Mouse (Mus musculus) forebrain, embryonic 14.5 days (tissue): Measurements from ENCODE around the gene Klf4. TPM values are rescaled to one million over a fixed set of nuclear protein-coding genes. Genes with fewer than 3 reads are reported as not detected.

Experiments used
- ATAC-seq: fragments of 200-750 bp; cut with Nextera tagmentation; 2 replicates; pipeline ENCODE4 v1.8.0; 2017; ENCODE audit warnings: mild to moderate bottlenecking, moderate library complexity
- DNase-seq: peaks from one replicate; pipeline ENCODE4 v3.0.0-alpha.2; 2015; ENCODE audit warnings: low spot score
- H3K27ac ChIP-seq: fragments of 300-500 bp; sonication (generic); 2 replicates; pipeline ENCODE4 v1.5.1; 2014; ENCODE audit warnings: low read depth, mild to moderate bottlenecking, control low read depth, low read length, moderate library complexity
- H3K27me3 ChIP-seq: fragments of 300-500 bp; sonication (generic); replicated peaks from 2 replicates; pipeline ENCODE4 v1.6.1; 2014; ENCODE audit warnings: low read length, control low read depth, mixed read lengths; ENCODE audit not compliant: control insufficient read depth, insufficient read depth
- H3K36me3 ChIP-seq: fragments of 300-500 bp; sonication (generic); 2 replicates; pipeline ENCODE4 v1.6.1; 2014; ENCODE audit warnings: low read length, control low read depth; ENCODE audit not compliant: control insufficient read depth, insufficient read depth
- H3K4me1 ChIP-seq: fragments of 300-500 bp; sonication (generic); 2 replicates; pipeline ENCODE4 v1.6.1; 2014; ENCODE audit warnings: antibody characterized with exemption, low read length, control low read depth; ENCODE audit not compliant: control insufficient read depth, insufficient read depth
- H3K4me2 ChIP-seq: fragments of 300-500 bp; sonication (generic); 2 replicates; pipeline ENCODE4 v1.6.1; 2014; ENCODE audit warnings: mild to moderate bottlenecking, control low read depth, low read length
- H3K4me3 ChIP-seq: fragments of 300-500 bp; sonication (generic); 2 replicates; pipeline ENCODE4 v1.5.1; 2014; ENCODE audit warnings: low read depth, low read length, control low read depth
- H3K9ac ChIP-seq: fragments of 300-500 bp; sonication (generic); 2 replicates; pipeline ENCODE4 v1.6.1; 2014; ENCODE audit warnings: mild to moderate bottlenecking, low read length, control low read depth, moderate library complexity
- H3K9me3 ChIP-seq: fragments of 300-500 bp; sonication (generic); replicated peaks from 2 replicates; pipeline ENCODE4 v1.6.1; 2016; ENCODE audit warnings: low read length, control low read depth, mixed read lengths; ENCODE audit not compliant: control insufficient read depth
- WGBS: fragments of 180-500 bp; shearing (Covaris S2); extraction: QIAGEN DNeasy Blood & Tissue Kit; methylation state at CpG from one replicate; pipeline ENCODE4 v1.1.7; 2014; 5-methylcytosine and 5-hydroxymethylcytosine counted together
- polyA plus RNA-seq: library from polyadenylated mRNA; unstranded; fragments of >200 nt; fragmentation: Nextera tagmentation; extraction: Ambion mirVana; gene quantifications from 2 replicates; pipeline ENCODE4 v1.2.1, GENCODE M21; 2014

The Klf4 gene
- 1.3 and 1.9 TPM in 2 replicates for polyA plus RNA-seq

- Histone ChIP-seq H3K27me3 (peaks cover 17% of the 10 kb centered on the region), H3K9ac (peak within 1 kb of the TSS; percentile 77), H3K4me1 (peaks cover 14% of the 10 kb centered on the region), H3K4me2 (peak within 1 kb of the TSS; percentile 94), H3K4me3 (peak within 1 kb of the TSS; percentile 56), H3K27ac (peak within 1 kb of the TSS; percentile 84), H3K36me3 (no peaks in the 10 kb centered on the region), H3K9me3 (no peaks in the 10 kb centered on the region)
- peak; percentile 93 for ATAC-seq
- 1% methylated on average over 63 of the region's 99 CpGs for WGBS
- DNase-seq = peak; percentile 96
Measured at GRCm38 (mm10) chr4:55532407-55533195, at the start of gene Klf4. Gene Klf4, minus strand, starts transcription at chr4:55532466.

GRCm38 (mm10) chr4:55571432-55571831 lies 39.2 kb upstream of the Klf4 start:
- 0 out of 2 replicates have a peak, but pooled peaks cover 5% of the 10 kb centered on the region for H3K4me1 ChIP-seq
- no peak overlapping the region for H3K9ac ChIP-seq
- H3K4me2 ChIP-seq = no peak overlapping the region
- H3K27ac ChIP-seq = no peak overlapping the region
- 96% methylated on average over 2 of the region's 2 CpGs for WGBS
- no peaks in the 10 kb centered on the region for H3K36me3 ChIP-seq
- DNase-seq (no peak), ATAC-seq (no peak)
- no peak overlapping the region for H3K4me3 ChIP-seq
- H3K27me3 ChIP-seq = no peaks in the 10 kb centered on the region
- no peaks in the 10 kb centered on the region for H3K9me3 ChIP-seq

- DNase-seq = peak; percentile 4
- H3K27me3 ChIP-seq = no peaks in the 10 kb centered on the region
- no peak overlapping the region for H3K9ac ChIP-seq
- WGBS = 32% methylated on average over 9 of the region's 9 CpGs
- H3K27ac ChIP-seq = no peak overlapping the region
- H3K4me3 ChIP-seq = no peak overlapping the region
- H3K9me3 ChIP-seq = no peaks in the 10 kb centered on the region
- 0 out of 2 replicates have a peak, but pooled peaks cover 5% of the 10 kb centered on the region for H3K4me1 ChIP-seq
- no peak for ATAC-seq
- H3K4me2 ChIP-seq = no peak overlapping the region
- no peaks in the 10 kb centered on the region for H3K36me3 ChIP-seq
Measured at GRCm38 (mm10) chr4:55567986-55568385, 35.7 kb upstream of the Klf4 start.

- no peaks in the 10 kb centered on the region for H3K27me3 ChIP-seq
- no peaks in the 10 kb centered on the region for H3K36me3 ChIP-seq
- WGBS = 60% methylated on average over 5 of the region's 5 CpGs
- ATAC-seq (no peak), DNase-seq (peak; percentile 19)
- no peak overlapping the region for H3K4me2 ChIP-seq
- no peak overlapping the region for H3K4me3 ChIP-seq
- no peak overlapping the region for H3K27ac ChIP-seq
- H3K9ac ChIP-seq = no peak overlapping the region
- H3K4me1 ChIP-seq = 0 out of 2 replicates have a peak, but pooled peaks cover 5% of the 10 kb centered on the region
- no peaks in the 10 kb centered on the region for H3K9me3 ChIP-seq
Measured at GRCm38 (mm10) chr4:55567575-55567974, 35.3 kb upstream of the Klf4 start.

- ATAC-seq (no peak), DNase-seq (no peak)
- 88% methylated on average over 2 of the region's 2 CpGs for WGBS
- no peak overlapping the region for H3K4me2 ChIP-seq
- no peaks in the 10 kb centered on the region for H3K27me3 ChIP-seq
- H3K4me1 ChIP-seq = 0 out of 2 replicates have a peak, but pooled peaks cover 5% of the 10 kb centered on the region
- no peak overlapping the region for H3K27ac ChIP-seq
- no peaks in the 10 kb centered on the region for H3K36me3 ChIP-seq
- no peak overlapping the region for H3K4me3 ChIP-seq
- H3K9ac ChIP-seq = no peak overlapping the region
- no peaks in the 10 kb centered on the region for H3K9me3 ChIP-seq
Measured at GRCm38 (mm10) chr4:55564317-55564716, 32.1 kb upstream of the Klf4 start.

- no peak for ATAC-seq
- H3K27me3 ChIP-seq = no peaks in the 10 kb centered on the region
- no peak overlapping the region for H3K4me3 ChIP-seq
- H3K9me3 ChIP-seq = no peaks in the 10 kb centered on the region
- DNase-seq = peak; percentile 46
- no peak overlapping the region for H3K27ac ChIP-seq
- H3K4me1 ChIP-seq = 0 out of 2 replicates have a peak, but pooled peaks cover 4% of the 10 kb centered on the region
- WGBS = 78% methylated on average over 8 of the region's 8 CpGs
- H3K4me2 ChIP-seq = no peak overlapping the region
- H3K36me3 ChIP-seq = no peaks in the 10 kb centered on the region
- no peak overlapping the region for H3K9ac ChIP-seq
Measured at GRCm38 (mm10) chr4:55563050-55563449, 30.8 kb upstream of the Klf4 start.

GRCm38 (mm10) chr4:55562062-55562461 lies 29.8 kb upstream of the Klf4 start:
- DNase-seq = peak; percentile 72
- Histone ChIP-seq H3K4me3 (no peak overlapping the region), H3K27ac (no peak overlapping the region), H3K4me2 (no peak overlapping the region), H3K27me3 (no peaks in the 10 kb centered on the region), H3K4me1 (no peaks in the 10 kb centered on the region), H3K36me3 (no peaks in the 10 kb centered on the region), H3K9me3 (no peaks in the 10 kb centered on the region), H3K9ac (no peak overlapping the region)
- ATAC-seq = peak; percentile 40; the same call in 1 of the 2 replicates
- WGBS = 46% methylated on average over 3 of the region's 3 CpGs

- peaks cover 5% of the 10 kb centered on the region; the same call in 1 of the 2 replicates for H3K4me1 ChIP-seq
- WGBS = 29% methylated on average over 12 of the region's 12 CpGs
- ATAC-seq = peak; percentile 40; the same call in 1 of the 2 replicates
- H3K36me3 ChIP-seq = no peaks in the 10 kb centered on the region
- no peak overlapping the region for H3K4me3 ChIP-seq
- no peak overlapping the region for H3K27ac ChIP-seq
- peak; percentile 22 for DNase-seq
- no peak overlapping the region for H3K9ac ChIP-seq
- H3K9me3 ChIP-seq = no peaks in the 10 kb centered on the region
- H3K27me3 ChIP-seq = no peaks in the 10 kb centered on the region
- no peak overlapping the region for H3K4me2 ChIP-seq
Measured at GRCm38 (mm10) chr4:55546869-55547268, 14.6 kb upstream of the Klf4 start.

- Histone ChIP-seq H3K4me2 (no peak overlapping the region), H3K4me1 (peaks cover 5% of the 10 kb centered on the region; the same call in 1 of the 2 replicates), H3K36me3 (no peaks in the 10 kb centered on the region), H3K27me3 (no peaks in the 10 kb centered on the region), H3K9me3 (no peaks in the 10 kb centered on the region), H3K9ac (no peak overlapping the region), H3K4me3 (no peak overlapping the region), H3K27ac (no peak overlapping the region)
- 88% methylated on average over 2 of the region's 2 CpGs for WGBS
- ATAC-seq (no peak), DNase-seq (no peak)
Measured at GRCm38 (mm10) chr4:55542753-55543152, 10.5 kb upstream of the Klf4 start.
